Mouse (Mus musculus) testis, postnatal 10 days (tissue): ENCODE measurements around the gene Calm2.

Experiments
- DNase-seq: peaks from one replicate; pipeline ENCODE4 v3.0.0; 2021; ENCODE audit warnings: low spot score

Calm2 gene

GRCm38 (mm10) chr17:87446767-87447611 is at the start of gene Calm2:
Gene Calm2 (minus strand): TSS chr17:87446935.
- peak; percentile 98 for DNase-seq

GRCm38 (mm10) chr17:87495504-87495903 is 48.8 kb upstream of the Calm2 start:
- DNase-seq = no peak

- DNase-seq = no peak
Observed at GRCm38 (mm10) chr17:87494310-87494709, 47.6 kb upstream of the Calm2 start.

DNA sequence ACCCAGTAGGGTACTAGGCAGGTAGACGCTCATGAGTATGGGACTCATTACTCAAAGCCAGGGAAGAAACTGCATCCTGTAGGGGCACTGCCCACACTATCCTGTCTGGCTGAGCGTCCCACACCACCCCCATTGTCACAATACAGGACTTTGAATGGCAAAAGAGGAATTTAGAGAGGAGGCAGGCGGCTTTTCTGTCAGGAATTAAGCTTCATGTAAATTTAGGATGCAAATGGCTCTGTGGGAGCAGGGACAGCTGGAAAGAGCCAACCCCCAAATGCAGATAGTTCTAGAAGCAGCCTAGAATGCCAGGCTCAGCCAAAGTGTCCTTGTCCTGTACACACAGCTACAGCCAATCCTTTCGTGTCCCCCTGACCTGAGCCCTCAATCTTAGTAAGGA is 45.6 kb upstream of the Calm2 start:
- no peak for DNase-seq

DNA sequence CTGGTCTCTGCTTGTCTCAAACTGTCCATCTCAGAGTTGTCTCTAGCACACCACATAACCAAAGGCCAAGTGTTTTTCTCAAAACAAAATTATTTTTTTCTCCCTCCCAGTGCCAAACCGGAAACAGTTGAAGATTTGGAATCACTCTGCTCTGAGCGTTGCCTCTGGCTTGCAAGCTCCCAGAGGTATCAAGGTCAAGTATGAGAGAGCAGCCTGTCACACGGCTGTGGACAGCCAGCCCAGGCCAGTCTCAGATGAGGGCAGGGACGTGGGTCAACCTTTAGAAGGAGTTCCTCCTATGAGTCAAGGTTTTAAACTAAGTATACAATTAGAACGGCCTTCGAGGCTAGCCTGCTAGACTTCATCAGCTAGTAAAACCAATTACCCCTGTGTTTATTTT is 43.6 kb upstream of the Calm2 start:
- no peak for DNase-seq

- no peak for DNase-seq
Observed at GRCm38 (mm10) chr17:87485751-87486150, 39.0 kb upstream of the Calm2 start.

DNA sequence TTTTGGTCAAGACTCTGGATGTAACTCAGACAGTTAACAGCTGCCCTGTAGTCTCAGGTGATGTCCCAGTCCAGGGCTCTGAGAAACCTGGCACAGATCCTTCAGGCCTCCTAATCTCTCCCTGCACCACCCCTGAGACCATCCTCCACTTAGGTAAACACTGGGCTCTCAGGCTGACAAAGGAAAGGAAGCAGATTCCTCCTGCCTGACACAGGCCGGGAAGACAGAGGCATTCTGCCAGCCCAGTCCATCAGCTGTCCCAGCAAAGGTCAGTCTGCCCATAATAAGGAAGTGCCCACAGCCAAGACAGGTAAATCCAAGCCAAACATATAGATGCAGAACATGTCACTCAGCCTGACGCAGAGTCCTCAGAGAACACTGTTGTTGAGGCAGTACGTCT is 36.1 kb upstream of the Calm2 start:
- no peak for DNase-seq

- no peak for DNase-seq
Observed at GRCm38 (mm10) chr17:87478569-87478968, 31.8 kb upstream of the Calm2 start.

GRCm38 (mm10) chr17:87477611-87478010 is 30.9 kb upstream of the Calm2 start:
- DNase-seq = no peak

DNA sequence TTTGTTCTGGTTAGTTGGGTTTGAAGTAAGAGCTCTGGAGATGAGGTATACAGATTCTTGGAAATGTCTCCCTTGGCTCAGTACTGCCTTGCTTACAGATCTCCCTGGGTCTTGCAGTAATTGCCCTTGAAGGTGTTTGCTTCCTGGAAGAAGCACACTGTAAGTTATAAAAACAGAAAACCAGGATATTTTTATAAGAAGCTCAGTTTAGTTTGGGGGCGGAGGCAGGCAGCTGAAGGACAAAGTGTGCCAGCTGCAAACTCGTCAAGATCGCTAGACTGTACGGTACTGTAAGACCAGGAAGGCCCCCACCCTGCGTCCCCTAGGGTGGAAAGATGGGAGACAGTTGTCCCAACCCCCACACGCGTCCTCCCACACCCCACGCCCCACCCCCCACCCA is 28.6 kb upstream of the Calm2 start:
- DNase-seq = no peak

GRCm38 (mm10) chr17:87474501-87474795 is 27.7 kb upstream of the Calm2 start:
- DNase-seq = no peak

DNA sequence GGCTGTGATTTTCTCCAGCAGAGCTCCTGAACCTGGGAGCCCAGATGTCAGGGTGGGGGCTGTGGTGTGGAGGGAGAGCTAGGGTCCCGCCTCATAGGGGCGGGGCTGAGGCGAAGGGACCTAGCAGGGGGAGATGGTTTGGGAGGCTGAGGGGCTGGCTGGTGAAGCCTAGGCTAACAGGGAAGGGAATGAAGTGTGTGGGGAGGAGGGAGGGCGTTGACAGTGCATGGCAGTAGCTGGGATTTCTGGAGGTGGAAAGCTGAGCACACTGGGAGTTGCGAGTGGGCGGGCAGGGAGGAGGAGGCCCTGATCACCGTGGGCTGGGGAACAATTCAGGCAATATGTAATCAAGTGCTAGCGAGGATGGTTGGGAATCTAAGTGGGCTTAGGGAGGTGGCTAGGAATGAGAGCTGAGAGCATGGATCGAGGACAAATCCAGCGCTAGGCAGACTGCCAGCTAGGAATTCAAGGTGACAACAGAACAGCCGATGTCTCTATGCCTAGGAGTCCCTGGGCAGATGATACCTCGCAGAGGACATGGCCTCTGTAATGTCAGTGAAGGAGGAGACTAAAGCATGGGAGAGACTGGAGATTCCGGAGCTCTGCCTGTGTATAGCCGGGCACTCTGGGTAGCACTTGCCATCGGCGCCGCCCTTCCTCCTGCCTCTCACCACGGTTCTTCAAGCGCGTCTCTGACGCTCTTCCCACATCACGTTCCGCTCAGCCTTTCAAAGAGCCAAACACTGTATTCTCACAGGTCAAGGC is 27.2 kb upstream of the Calm2 start:
- DNase-seq = peak; percentile 82

DNA sequence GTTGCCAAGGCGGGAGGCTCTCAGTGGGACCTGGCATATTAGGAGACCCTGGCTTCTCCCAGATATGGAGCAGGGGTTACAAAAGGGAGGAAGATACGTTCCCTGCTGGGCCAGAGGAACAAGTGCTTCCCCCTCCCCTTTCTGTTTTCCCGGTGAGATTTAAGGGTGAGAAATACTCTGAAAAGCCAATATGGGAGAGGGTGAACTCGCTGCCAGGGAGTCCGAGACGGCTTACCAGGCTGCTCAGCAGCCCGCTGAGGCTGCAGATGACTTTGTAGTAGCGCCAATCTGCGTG is 26.7 kb upstream of the Calm2 start:
- DNase-seq = no peak

GRCm38 (mm10) chr17:87472879-87473278 is 26.1 kb upstream of the Calm2 start:
- no peak for DNase-seq

DNA sequence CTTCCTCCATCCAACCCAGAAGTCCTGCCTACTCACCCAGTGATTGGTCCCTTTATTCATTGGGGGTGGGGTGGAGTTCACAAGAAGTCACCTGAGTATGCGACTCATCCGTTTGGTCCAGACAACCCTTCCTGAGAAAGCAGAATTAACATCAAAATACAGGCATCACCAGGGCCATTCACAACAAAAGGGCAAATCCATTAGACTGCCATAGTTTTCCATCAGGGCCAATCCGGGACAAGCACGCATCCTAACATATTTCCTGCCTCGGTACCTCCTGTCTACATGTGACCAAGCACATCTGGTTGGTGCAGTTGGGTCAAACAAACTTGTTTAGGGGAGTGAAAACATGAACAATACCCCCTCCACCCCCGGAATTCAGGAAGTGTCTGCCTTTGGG is 24.9 kb upstream of the Calm2 start:
- DNase-seq = no peak

DNA sequence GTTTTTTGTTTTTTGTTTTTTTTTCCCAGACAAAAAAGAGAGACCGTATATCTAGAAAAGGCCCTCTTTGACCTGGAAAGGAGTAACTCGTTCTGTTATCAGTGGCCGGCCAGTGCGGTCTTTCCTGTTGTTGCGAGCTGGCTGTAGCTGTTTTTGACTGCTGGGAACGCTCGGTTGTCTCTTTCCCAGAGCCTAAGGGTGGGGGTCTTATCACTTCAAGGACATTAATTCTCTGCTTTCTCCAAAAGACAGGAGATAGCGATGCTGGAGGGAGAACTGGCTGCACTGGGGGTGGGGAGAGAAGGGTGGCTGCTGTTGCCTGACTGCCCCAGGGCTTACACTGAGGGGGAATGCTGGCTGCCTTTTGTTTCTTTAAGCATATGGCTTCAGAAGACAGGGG is 24.1 kb upstream of the Calm2 start:
- peak; percentile 46 for DNase-seq

DNA sequence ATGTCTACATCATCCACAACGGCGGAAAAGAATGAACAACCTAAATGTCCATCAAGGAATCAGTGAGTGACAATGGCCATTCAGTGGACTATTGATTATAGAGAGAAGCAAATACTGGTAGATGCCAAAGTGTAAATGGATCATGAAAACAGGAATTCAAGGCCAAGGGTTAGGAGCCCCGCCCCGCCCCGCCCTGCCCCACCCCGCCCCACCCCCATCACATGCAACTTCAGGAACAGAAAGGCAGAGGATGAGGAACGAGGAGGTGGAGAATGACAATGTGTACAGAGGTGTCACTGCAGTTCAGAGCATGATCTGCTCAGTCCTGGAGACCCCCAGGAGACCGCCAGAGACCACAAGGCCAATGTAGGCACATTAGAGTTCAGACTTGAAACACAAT is 23.5 kb upstream of the Calm2 start:
- no peak for DNase-seq

- DNase-seq = no peak
Observed at GRCm38 (mm10) chr17:87469428-87469827, 22.7 kb upstream of the Calm2 start.

GRCm38 (mm10) chr17:87468616-87469015 is 21.9 kb upstream of the Calm2 start:
- no peak for DNase-seq

- DNase-seq = no peak
Observed at GRCm38 (mm10) chr17:87461499-87461896, 14.8 kb upstream of the Calm2 start.

DNA sequence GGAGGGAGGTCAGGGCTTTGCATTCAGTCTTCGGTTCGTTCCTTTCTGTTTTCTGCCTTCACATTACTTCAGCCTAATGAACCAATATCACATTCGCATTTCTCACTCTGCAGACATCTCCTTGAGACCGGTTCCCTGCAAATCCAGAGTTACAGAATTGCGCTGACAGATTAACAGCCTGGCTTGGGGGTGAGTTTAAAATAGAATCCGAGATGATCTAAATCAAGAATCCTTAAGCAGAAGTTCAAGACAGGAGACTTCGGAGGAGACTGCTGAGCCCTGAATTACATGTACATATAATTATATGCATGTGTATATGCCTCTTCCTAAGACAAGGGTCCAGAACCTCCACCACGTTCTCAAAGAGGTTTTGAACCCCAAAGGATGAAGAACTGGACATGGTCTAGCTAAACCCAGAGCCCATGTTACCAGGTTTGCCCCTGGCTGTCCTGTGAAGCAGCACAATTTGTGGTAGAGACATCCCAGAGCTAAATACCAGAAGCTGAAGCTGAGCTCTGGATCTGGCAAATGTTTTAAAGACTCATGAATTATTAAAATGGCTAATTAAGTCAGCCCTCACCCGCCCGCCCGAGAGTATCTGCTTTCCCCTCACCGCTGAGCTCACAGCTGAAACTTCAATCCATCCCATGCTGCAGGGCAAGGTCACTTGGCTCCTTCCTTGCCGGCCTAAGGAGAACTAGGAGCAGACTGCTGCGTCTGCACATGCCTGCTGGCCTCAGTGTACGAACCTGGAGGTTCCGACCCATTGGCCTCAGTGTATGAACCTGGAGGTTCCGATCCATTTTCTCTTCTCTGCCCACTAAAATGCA is 14.1 kb upstream of the Calm2 start:
- no peak for DNase-seq

GRCm38 (mm10) chr17:87459750-87460668 is 13.3 kb upstream of the Calm2 start:
- no peak for DNase-seq
